Mouse (Mus musculus) ovary, postnatal 10 days (tissue): Measurements from ENCODE around the gene Trim46.

Source experiments
- DNase-seq: peaks from one replicate; pipeline ENCODE4 v3.0.0; 2022; ENCODE audit warnings: low spot score

Trim46 gene

DNA sequence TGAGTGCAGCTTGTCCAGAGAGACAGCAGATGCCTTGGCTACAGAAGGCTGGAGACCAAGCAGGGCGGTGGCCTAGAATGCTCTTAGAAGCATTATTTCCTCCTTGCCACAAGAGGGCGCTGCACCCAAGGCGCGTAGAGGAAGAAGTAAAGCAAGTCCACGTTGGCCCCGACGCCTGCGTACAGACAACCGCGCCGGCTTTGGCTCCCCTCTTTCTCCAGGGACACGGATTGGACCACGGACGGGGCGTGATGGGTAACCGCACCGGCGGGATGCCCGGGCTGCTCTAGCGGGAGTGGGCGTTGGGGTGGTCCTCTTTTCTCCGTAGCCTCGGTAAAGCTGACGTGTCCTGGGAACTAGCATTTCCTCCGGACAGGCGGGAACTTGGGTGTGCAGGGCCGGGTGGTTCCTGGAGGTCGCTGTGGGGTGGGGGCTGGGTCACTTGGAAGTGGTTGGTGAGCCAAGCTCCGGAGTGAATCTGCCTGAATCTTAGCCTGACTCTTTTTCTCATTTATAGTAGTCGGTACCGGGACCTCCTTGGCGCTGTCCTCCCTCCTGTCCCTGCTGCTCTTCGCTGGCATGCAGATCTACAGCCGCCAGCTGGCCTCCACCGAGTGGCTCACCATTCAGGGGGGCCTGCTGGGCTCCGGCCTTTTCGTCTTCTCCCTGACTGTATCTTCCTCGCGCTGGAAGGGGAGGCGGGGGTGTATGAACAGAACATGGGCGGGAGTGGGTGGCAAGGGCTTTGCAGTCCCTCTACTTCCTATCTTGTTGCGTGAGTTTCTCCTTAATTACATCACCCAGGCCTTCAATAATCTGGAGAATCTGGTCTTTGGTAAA, at the start of gene Trim46:
TSS of gene Trim46 (minus strand) at position 49 of the 840 bp plus-strand sequence.
- peak; percentile 80 for DNase-seq

DNA sequence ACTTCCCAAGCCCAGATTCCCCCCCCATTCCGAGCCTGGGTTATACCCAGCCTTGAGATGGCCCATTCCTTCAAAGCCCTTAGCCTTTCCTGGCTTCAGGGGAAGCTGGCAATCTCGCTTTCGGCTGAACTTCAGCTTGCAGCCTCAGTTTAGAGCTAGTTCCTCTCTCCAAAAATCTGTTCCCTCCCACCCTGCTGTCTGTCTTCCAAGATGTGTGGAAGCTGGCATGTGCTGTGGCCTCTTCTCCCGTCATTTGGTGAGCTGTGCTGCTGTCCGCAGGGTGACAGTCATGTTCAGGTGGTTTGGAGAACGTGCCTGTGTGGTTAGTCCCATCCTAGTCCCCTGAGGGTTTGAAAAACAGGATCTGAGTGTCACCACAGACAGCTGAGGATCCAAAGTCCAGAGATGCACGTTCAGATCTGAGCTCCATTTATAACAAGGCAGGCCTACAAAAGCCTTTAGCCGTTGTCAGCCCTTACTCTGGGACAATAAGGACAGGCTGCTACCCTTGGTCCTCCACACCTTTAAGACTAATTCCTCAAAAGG, 49.6 kb upstream of the Trim46 start:
- no peak for DNase-seq

DNA sequence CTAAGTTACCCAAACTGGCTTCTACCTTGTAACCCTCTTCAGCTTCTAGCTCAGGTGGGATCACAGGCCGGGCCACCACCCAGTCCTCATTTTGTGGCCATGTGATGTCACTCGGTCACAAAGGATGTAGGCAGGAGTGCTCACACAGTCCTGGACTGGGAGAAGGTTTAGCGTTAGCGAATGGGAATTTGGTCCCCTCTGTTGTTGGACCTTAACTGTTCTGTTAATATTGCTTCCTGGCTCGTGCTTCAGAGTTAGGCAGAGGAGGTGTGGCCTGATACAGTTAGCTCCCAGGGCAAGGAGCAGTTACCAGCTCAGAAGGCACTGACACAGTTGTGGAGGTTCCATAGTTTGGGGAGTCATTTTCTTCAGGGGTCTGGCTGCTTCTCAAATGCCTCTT, 48.1 kb upstream of the Trim46 start:
- no peak for DNase-seq

DNA sequence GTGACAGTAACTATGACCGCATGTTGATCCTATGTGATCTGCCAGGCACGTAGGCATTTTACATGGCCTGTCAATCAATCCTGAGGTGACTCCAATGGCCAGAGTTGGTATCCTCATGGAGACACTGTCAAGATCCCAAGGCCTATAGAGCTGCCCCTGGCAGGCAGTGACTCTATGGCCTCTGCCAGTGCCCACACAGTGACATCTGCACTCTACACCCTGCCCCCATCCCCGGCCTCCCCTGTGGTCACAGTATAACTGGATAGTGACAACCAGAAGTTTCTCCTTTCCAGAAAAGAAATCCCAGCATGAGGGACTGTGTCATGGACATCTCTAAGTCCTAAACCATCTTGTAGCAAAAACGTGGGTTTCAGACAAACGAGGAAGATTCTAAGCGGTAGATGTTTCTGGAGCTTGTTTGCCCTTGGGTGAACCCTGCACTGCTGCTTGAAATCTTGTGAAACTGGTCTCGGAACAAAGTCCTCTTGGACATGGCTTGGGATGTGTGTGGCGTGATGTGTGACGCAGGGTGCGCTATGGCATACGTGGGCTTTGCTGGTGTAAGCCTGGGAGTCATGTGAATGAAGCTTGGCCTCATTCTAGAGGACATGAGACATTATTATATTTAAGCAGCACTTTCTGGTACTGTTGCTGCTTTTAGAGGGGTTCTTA, 47.3 kb upstream of the Trim46 start:
- no peak for DNase-seq

DNA sequence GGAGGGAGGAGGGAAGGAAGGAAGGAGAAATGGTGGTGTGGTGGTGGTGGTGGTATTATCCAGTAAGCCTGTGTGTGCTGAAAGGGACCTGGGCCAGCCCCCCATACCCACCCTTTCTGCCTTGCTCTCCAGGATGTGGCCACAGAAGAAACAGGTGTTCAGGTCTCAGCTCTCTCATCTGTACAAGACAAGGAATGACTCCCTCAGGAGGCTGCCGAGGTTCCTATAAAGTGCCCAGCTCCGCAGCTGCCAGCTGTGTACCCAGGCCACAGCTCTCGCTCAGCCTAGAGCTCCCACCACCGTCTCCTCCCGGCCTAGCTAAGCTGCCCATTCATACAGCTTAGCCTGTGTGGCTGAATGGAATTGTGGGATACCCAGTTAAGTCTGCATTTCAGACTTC, 46.2 kb upstream of the Trim46 start:
- DNase-seq = no peak

DNA sequence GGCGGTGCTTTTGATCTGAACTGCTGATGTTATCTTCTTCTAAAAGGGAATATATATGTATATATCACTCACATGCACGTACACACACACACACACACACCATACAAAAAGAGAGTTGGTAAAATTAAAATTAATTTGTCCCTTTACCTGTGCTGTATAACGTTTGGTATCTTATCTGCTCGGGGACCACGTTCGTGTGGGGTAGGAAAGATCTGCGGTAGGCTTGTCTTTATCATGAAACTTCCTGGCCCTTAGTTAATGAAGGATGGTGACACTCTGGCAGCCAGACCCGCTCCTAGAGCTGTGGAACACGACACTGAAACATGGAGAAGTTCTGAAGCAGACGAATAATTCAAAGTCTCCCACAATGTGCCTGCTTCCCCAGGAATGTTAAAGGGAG, 45.8 kb upstream of the Trim46 start:
- no peak for DNase-seq

DNA sequence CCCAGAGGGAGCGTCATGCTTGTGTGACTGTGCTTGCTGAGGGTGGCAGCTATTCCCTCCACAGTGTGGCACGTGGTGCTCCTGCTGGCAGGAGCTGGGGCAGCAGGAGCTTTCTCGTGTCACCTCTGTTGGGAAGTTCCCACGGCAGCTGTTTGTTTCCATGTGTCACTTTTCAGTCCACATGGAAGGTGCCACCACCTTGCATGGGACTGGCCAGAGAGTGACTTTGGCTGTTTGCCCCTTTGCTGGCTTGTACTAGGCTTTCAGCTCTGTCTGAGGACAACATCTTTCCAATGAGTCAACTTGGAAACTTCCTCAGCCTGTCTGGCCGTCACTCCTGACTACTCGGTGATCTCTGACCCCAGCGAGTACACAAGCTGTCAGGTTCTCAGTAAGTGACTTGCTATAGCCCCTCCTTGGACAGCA, 42.4 kb upstream of the Trim46 start:
- DNase-seq = no peak

DNA sequence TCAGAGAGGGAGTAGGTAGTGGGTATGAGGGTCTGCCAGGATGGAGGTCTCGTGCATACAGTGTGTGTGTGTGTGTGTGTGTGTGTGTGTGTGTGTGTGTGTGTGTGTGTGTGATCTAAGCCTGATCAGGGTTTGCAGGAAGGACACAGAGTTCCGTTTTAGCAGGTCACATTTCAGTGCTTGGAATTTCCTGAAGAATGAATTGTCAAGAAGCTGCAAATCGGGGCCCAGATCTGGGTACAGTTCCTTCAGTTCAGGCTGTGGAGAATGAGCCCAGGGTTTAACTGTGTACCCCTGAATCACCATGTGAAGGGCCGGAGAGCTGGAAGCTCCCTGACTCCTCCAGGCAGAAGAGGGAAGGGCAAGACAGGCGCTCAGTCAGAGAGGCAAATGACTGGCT, 41.2 kb upstream of the Trim46 start:
- no peak for DNase-seq

DNA sequence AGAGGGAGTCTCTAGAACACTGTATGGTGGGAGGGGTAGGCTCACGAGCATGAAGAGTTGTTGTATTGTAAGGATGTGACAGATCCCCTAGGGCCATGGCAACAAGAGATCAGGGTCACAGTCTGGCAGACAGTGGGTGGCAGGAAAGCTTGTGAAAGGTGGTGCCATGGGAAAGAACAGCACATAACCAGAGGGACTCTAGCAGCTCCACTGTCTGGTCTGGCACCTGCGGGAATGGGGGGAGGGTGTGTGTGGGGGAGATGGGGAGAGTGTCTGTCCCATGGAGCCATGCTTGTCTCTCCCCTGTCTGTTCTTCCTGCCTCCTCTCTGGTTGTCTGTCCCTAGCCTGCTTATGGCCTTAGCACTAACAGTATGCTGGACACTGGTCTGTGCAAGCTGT, 39.4 kb upstream of the Trim46 start:
- DNase-seq = no peak

DNA sequence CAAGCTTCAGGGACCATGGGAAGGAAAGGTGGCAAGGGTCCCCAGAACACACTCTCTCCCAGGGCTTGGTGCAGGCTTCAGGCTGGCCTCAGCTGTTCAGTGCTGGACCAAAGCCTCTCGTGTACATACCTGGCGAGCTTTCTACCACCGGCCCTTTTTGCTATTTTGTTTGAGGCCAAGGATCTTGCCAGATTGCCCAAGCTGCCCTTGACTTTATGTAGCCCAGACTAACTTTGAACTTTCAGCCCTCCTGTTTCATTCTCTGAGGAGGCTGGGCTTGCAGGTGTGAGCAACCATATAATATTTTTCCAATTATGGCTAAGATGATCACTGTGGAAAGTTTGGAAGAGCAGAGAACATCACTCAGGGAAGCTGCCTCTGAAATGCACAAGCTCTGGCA, 38.2 kb upstream of the Trim46 start:
- no peak for DNase-seq

DNA sequence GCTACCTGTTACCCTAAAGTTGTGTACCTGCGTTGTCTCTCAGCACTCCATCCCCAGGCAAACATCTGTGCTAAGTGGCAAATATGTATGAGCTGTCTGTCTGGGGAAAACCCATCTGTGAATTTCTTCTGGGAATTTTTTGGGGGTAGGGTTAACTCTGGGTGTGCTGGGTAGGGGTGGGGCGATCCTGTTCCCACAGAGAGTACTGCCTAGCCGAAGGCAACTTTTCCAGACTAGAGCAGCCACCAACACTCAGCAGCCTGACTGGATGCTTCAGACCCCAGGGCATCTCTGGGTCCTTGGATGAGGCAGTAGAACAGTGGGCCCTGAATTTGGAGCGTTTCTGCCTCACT, 36.2 kb upstream of the Trim46 start:
- DNase-seq = no peak

DNA sequence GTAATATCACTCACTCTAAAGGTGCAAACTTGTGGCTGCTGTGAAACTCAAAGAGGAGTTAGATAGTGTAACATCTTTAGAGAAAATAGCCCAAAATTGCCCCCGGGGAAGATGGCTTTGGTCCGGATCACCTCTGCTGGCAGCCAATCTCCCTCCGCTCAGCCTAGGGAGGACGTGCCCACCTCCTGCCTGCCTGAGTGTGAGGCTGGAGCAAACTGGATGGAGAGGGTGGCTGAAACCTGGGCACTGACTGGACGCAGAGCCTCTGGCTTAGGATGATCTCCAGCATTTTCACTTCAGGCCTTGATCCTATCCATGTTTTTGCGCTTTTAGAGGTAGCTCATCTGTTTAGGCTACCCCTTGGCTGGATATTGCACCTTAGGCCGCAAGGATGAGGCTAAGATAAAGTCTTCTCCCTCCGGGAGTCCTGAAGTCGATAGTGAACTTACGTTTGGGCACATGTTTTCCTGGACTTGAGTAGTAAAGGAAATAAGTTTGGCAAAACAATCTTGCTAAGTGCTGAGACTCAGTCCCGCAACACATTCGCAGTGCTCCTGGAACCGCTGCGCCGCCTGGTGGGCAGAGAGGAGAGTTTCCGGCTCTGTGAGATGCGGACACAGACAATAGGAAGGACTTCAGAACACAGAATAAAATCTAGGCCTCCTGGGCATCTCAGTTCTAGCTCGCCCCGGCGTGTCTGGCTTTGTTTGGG, 35.6 kb upstream of the Trim46 start:
- DNase-seq = peak; percentile 61

DNA sequence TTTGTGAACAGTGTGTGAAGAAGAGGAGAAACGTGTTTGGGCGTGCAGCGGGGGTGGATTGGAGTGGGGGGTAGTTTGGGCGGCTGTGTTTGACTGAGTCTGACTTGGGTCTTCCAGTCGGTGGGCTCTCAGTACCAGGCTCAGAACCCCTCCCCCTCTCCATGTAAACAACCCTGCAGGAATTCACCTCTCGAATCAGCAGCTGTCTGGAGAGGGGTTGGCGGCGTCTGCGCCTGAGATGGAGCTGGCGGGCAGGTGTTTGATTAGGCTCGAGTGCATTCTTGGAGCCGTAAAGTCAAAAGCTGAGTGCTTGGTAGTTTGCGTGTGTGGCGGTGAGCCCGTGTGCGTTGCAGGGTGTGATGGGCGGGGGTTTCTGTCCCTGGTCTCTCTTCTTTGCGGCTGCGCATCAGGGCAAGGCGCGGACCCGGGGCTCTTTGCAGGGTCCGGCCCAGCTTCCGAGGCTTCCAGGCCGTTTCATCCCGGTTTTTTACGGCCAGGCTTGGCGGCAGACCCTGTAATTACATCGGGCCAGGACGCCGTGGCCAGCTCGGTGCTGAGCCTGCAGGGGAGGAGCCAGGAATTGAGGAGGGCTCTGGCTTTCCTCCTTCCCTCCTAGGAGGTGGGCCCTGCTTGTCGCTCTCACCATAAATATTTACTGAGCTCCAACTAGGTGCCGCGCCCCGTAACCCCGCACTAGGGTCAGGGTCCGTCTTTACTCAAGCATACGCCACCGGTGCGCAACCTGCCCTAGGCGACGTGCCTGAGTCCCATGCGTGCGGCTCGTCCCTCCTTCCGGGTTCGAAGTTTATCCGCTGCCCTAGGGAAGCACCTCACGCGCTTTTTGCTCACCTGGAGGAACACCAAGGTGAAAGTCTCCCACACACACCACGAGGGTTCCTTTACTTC, 34.8 kb upstream of the Trim46 start, which contains the start of gene Efna1:
TSS of gene Efna1 (minus strand) at position 537 of the 906 bp plus-strand sequence.
- DNase-seq = peak; percentile 30

DNA sequence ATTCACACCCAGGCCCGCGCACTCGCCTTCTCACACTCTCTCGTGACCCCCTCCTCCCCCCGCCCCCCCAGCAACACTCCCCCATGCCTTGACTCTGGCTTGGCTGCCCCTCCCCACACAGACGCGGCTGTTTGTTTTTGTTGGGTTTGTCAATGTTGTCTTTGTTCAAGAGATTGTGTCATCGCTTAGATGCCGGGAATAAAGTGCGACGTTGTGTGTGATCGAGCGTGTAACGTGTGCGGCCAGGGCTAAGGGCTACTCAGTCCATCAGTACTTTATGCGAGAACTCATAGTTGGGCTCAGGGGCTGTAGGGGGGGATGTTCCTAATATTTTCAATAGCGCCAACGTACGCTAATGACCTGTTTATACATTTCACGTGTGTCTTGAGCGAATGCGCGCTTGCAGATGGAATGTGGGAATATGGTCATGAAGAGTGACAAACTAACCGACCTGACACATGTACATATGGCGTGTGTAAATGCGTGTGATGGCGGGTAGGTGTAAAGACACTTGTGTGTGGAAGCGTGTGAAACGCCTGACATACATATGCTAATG, 34.0 kb upstream of the Trim46 start:
- no peak for DNase-seq

DNA sequence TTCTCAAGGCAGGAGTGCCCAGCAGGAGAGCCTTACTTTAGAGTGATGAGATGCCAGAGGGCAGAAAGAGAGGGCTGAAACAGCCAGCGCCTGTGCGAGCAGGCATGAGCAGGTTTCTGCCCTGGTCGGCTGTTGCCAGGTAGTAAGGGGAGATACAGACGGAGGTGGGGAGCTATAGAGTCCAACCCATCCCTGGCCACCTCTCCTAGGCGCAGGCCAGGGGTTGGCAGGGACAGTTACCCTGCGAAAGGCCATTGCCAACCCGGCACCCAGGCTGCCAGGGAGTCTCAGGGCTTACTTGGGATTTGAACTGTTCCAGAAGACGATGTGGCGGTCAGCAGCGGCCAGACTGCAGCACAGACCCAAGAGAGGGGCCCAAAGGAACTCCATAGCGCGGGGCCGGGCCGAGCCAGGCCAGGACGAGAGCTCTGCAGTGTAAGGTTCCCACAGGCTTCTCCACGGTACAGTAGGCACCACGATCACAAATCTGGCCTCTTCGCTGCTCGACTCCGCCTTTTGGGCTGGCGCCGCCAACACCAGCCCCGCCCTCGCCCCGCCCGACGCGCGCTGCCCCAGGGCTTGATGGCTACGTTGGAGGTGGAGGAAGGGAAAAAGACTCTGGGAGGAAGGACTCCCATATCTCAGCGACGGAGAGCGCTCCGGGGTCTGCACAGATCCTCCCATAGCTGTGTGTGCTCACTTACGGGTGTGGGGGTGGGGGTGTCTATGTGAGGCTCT, 33.2 kb upstream of the Trim46 start:
- peak; percentile 65 for DNase-seq

DNA sequence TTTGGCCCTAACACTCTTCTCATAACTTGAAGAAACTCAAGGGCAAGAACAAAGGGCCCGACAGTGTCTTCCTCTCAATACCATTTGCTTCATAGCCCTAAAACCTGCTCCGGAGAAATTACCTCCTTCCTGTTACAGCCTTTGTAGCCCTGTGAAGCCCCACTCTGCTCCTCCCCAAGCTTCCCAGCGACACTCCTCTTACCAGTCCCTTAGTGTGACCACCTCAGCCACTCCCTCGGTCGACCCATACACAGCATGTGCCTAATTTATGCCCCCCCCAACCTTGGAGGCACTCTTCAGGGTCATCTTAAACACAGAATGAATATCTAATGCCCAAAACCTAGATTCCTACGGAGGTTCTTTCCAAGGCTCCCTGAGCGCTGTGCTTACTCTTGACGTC, 32.5 kb upstream of the Trim46 start:
- DNase-seq = no peak

DNA sequence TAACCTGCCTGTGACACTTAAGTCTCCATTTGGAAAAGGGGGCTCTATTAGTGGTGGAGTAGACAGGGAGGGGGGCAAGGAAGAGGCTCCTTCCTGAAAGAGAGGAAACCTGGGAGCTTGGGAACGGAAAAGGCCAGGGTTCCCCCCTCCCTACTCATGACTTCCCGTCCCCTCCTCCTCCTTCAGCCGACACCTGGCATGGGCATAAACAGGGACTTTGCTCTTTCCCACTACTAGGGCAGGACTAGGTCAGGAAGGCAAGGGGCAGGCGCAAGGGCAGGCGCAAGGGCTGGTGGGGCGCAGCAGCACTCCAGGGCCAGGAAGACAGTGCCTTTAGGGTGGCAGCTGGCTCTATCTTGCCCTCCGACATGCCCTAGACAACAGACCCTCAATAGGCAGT, 32.0 kb upstream of the Trim46 start:
- DNase-seq = no peak

DNA sequence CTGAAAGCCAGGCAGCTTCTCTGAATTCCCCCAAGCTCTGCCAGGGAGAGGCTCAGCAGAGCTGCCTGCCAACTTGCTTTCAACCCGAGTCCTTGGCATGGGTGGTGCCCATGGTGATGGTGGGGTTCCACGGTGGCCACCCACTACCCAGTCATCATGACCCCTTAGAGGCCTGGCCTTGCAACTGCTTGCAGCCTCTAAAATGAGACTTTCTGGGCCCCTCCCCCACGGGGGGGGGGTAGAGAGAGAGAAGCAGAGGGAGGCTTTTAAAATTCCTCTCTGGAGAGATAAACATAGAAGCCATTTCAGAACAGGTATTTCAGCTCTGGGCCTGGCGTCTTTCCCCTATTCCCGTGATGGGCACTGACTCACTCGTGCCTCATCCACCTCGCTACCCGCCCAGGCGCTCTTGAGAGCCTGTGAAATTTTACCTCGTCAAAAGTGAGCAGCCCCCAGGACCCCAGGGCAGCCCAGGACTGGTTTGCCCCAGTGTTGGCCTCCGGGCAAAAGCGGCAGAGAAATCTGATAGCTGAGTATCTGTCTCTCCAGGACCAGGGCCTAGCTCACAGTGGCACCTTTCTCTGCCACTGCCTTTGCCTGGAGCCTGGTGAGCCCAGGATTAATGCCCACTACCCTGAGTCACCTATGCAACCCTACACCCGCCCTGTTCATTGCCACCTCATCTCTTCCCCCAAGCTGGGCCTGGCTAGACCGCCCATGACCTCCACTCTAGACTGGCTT, 31.3 kb upstream of the Trim46 start:
- DNase-seq = no peak

DNA sequence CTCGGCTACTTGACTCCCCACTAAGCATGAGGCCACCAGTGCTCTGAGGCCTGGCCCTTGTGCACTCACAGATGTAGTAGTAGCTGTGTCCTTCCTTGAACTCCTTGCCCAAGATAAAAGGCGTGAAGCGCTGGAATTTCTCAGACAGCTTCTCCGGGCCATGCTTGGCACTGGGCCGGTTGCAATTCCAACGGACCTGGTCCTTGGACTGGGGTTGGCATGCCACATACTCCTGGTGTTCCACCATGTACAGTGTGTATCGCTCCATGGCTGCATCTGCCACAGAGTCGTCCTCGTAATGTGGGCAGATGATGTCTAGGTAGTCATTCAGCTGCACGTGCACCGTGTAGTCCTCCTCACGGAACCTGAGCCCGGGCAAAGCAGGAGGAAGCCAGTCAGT, 30.0 kb upstream of the Trim46 start:
- DNase-seq = no peak

DNA sequence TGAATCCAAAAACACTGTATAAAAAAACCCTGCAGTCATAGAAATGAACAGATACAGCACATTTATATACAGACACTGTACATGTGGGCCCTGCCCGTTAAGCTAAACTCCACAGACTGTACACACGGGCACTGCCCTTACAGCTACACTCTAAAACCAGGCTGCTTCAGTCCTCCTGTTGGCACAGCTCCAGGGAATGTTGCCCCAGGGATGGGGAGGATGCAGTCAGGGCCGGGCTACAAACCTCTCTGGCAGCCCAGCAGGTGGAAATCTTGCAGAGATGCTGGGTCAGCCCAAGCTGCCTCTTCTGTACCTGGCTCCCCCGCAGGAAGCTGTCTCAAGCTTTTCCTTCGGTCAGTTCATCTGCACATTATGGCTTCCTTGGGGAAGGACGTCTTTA, 25.7 kb upstream of the Trim46 start:
- DNase-seq = no peak
